Mouse (Mus musculus) kidney, adult 2 months (tissue): ENCODE measurements at regions not wholly inside any gene's neighbourhood (a gene's known extent, or its start where the extent isn't known, plus 50 kb on each side); places are given as distances from the start of the nearest gene placed in this dataset.

Source experiments
- CTCF ChIP-seq: fragments of 200-500 bp; conservative IDR thresholded peaks from 2 replicates; pipeline ENCODE4 v1.5.1; 2011; ENCODE audit warnings: low read depth, mild to moderate bottlenecking, control low read depth, low read length, moderate library complexity, mixed read lengths; ENCODE audit not compliant: insufficient read depth, insufficient read length
- POLR2A ChIP-seq: fragments of 200-500 bp; IDR thresholded peaks from one replicate; pipeline ENCODE4 v1.6.1; 2011; ENCODE audit warnings: low read depth, low read length, control low read depth

DNA sequence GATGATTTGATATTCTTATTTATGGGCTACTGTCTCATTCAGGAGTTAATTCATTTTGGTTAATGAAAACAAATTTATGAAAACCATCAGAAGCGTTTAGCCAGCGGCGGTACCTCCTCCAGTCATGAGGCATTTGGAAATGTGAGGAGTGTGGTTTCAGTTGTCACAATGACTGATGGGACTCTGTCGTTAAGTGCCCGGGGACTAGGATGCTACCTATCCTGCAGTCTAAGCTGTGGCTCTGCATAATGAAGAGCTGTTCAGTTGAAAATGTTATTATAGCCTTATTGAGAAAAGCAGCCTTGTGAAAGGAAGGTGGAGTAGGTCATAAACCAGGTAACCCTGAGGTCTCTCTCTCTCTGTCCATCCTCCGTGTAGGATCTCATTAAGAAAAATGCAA, 130.5 kb upstream of the Frmd4a start:
- no peak for TF ChIP-seq POLR2A
- TF ChIP-seq CTCF: no peak
